Mouse (Mus musculus): ENCODE measurements around the gene Ppp1r8. TPM values are rescaled to one million over a fixed set of nuclear protein-coding genes. Genes with fewer than 3 reads are reported as not detected.

The Ppp1r8 gene
- total RNA-seq, 2 experiments from 2014 or later: 31.2 to 41.0 TPM

DNA sequence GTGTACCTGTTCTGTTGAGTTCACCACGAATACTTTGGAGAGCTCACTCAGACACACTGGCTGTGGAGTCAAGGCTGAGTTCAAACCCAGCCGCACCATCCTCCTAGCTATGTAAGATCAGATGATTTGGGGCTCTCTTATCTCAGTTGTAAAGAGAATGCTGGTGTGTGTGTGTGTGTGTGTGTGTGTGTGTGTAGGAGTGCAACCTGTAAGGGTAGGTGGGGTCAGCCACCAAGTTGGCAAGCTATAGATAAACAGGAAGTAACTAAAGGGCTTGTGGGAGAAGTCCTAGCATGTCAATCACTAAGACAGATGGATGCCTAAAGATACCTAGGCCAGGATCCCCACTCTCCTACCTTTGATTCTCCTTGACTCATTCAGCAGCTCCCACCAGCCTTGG lies 59.2 kb downstream of the Ppp1r8 start:
- DNase-seq (ENCODE audit: low spot score in 2 of 2): no peak

- no peak for DNase-seq (ENCODE audit: low spot score in 2 of 2)
Observed at GRCm38 (mm10) chr4:132780288-132780687, 62.7 kb downstream of the Ppp1r8 start.

GRCm38 (mm10) chr4:132778562-132779201 lies 64.3 kb downstream of the Ppp1r8 start:
- no peak for DNase-seq (ENCODE audit: low spot score in 2 of 2)

Other genes starting within 250 kb of the Ppp1r8 start
- gene Eya3, start 204.2 kb downstream of the Ppp1r8 start, total RNA-seq (2021): 10 to 100 TPM; 27.9 to 32.3 TPM
- 1 to 10 TPM; 4.2 to 5.9 TPM for gene Xkr8, start 110.6 kb downstream of the Ppp1r8 start, total RNA-seq (2021)
- gene Smpdl3b, start 85.9 kb downstream of the Ppp1r8 start, total RNA-seq (2021): 10 to 100 TPM in 1 of 2 experiments, under 1 TPM in 1; 0.83 to 15.0 TPM
- gene Rpa2, start 74.8 kb downstream of the Ppp1r8 start, total RNA-seq (2021): 1 to 10 TPM; 5.2 to 7.2 TPM
- gene Themis2, start 46.8 kb downstream of the Ppp1r8 start, total RNA-seq (2021): 1 to 10 TPM; 1.7 to 3.3 TPM
- gene Stx12, start 41.3 kb upstream of the Ppp1r8 start, total RNA-seq (2021): 10 to 100 TPM; 58.8 to 59.2 TPM
- 10 to 100 TPM; 25.2 to 26.1 TPM for gene Fam76a, start 79.4 kb upstream of the Ppp1r8 start, total RNA-seq (2021)
- under 1 TPM; 0.43 to 0.58 TPM for gene Fgr, start 130.9 kb upstream of the Ppp1r8 start, total RNA-seq (2021)
- gene Ahdc1, start 168.1 kb upstream of the Ppp1r8 start, total RNA-seq (2021): 10 to 100 TPM; 72.1 to 86.9 TPM